Mouse (Mus musculus) urinary bladder, adult 18-20 months (tissue): ENCODE results near the gene Eid3.

Experiments used
- DNase-seq, 2 experiments: peaks; one replicate each; pipeline ENCODE4 v3.0.0; 2022; ENCODE audit warnings: low spot score in 2 of 2, mixed read lengths in 2 of 2

The Eid3 gene

GRCm38 (mm10) chr10:82913238-82913637 is 46.8 kb downstream of the Eid3 start:
- DNase-seq: no peak

GRCm38 (mm10) chr10:82913772-82914171 is 47.3 kb downstream of the Eid3 start:
- DNase-seq: no peak
